Mouse (Mus musculus) testis, postnatal 10 days (tissue): ENCODE measurements at regions not wholly inside any gene's neighbourhood (a gene's known extent, or its start where the extent isn't known, plus 50 kb on each side); places are given as distances from the start of the nearest gene placed in this dataset.

Experiments
- DNase-seq: peaks from one replicate; pipeline ENCODE4 v3.0.0; 2021; ENCODE audit warnings: low spot score

DNA sequence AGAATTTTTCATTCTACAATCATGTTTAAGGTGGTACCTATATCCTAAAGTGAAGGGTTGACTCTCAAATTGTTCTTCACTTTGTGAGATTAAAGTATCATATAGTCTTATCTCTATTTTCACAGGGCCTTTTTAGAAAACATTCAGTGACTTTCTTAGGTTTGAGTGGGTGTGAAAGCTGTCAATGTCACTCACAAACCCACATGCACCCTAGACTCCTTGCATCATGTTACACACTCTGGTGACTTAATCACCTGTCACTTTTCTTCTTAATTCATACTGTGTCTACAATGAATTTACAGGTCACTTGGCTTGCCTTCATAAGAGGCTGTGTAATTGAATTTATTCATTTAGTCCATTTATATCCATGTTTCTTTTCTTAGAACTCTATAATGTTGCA, 1026.8 kb upstream of the Alcam start:
- DNase-seq: no peak

DNA sequence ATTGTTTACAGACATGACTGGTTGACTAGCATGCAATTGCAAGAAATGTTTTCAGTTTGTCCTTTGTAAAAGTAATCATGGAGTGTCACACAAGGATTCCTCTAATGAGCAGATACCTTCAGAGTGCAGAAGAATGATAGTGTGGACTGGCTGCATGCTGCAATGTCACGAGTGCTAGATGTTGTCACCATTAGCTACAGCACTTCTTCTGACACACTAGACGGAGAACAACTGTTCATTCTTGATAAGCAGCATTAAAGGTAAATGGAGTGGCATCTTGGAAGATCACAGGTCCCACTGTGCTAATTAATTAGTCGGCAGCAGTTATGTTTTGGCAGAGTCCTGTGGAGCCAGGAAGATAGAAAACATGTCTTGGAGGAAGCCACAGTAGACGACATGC, 985.6 kb upstream of the Alcam start:
- no peak for DNase-seq

DNA sequence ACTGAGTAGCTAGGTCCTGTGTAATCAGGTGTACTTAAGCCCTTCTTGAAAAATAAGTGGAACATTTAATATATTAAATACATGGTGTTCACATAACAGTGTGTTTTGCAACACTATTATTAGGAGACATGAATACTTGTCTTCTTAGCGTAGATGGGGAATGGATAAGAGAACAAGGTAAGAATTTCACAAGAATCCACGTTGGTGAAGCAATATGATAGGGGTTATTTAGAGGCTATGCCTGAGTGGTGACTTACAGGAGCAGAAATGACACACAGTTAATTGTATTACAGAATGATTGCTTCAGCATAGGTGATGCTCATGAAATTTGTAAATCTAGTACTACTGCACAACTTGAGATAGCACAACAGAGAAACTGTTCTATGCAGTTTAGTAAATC, 964.5 kb upstream of the Alcam start:
- DNase-seq: no peak

DNA sequence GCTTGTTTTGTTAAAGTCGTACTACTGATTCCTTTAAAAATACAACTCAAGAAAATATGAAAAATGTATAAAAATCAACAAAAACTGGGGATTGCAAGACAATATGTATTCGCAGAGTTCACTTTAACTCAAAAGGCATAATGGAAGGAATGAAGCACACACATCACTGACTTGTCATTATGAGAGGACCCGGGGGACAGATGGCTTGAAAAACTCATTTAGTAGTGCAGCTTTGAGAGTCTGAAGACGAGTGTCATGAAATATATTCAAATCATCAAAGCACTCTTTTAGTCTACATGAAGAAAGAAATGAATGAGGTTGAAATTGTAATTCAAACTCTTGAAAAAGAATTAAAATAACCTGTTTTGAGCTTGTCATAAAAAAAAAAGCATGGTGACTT, 931.3 kb upstream of the Alcam start:
- DNase-seq: no peak

DNA sequence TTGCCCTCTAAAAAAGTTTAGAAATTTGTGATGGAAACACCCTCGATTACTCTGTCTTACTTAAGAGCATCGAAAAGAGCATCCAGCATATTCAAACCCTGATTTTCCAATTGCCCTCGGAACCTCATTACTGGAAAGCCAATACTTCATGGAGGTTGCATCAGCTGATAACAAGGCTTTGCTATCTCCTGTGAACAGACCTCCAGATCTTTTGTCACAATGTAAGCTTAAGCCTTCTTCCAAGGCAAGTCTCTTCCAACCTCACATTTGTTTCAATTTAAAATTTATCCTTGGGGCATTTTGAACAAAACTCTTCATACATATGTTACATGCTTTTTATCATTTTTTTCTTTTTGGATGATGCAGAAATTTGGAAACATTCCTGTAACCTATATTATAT, 888.3 kb upstream of the Alcam start:
- DNase-seq: no peak

DNA sequence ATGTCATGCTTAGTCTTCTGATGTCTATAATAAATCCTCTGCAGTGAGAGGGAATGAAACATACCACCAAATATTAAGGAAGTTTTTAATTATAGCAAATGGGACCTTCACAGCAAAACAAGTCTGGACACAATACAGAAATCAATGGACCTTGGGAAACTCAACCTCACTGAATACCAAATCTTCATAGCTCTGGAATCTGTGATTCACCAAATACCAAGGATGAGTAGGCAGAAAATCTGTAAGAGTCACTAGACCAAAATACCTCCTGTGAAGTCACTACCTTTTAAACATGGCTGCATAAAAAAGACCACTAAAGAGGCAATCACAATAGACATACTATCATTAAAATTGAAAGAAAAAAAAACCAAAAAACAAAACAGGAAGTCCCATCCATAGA, 872.5 kb upstream of the Alcam start:
- no peak for DNase-seq

DNA sequence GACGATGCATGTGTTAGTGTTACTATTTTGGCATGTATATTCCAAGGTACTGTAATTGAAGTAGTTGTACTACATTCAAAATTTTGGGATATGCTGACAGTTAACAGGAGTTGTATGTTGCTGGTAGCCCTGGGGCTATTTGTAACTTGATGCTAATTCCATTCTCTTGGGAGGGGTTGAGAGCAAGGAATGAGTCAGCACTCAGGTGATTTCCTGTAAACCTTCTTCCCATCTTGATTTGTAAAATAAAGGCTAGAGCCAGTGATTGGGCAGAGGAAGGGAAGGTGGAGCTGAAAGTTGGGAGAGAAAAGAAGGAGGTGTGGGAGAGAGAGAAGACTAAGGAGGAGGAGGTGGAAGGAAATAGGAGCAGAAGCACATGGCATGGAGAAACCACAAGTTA, 838.2 kb upstream of the Alcam start:
- no peak for DNase-seq

DNA sequence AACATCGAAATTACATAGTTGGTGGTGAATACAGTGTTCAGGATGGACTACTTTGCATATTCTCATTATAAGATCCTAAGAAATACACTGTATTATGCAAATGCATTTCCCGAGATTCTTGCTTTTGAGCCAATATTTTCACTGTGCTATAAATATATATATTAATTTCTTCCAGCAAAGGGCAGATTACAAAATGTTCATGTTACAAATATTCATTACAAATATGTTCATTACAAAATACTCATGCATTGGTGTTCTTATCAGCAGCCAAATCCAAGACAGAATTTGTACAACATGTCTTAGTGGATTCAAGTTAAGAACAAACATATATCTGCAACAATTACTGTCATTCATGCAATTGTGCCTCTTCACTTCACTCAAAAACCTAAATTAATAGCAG, 828.1 kb upstream of the Alcam start:
- no peak for DNase-seq

DNA sequence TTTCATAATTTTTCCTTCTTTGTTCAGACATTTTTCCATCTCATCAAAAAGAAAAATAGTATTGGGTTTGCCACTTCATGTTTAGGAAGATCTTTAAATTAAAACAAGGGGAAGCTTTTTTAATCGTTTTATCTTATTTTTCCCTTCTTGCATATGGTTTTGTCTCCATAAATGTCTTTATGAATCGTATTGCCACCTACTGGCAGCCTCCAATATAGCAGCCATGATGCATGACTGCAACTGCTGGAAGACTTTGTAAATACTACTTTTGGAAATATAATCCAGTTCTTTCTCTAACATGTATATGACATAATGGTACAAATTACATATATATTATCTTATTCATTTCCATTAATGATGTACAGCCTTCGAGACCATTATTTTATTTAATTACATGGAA, 812.2 kb upstream of the Alcam start:
- DNase-seq: peak; percentile 79

DNA sequence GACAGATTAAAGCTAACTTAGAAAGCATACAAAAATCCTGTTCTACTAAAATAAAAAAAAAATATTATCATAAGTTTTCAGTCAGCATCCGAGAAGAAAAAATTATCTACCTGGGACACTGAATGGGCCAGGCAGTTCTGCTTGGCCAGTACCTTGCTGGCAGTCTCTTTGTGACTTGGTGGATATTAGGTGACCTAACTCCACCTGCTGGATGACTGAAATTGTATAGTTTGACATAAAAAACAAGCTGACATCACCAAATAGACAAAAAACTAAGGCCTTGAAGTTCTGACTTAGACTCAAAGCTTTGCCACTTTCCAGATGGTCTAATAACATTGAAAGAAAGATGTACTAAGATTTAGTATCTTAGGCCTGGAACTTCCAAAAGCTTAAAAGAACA, 791.5 kb upstream of the Alcam start:
- no peak for DNase-seq

DNA sequence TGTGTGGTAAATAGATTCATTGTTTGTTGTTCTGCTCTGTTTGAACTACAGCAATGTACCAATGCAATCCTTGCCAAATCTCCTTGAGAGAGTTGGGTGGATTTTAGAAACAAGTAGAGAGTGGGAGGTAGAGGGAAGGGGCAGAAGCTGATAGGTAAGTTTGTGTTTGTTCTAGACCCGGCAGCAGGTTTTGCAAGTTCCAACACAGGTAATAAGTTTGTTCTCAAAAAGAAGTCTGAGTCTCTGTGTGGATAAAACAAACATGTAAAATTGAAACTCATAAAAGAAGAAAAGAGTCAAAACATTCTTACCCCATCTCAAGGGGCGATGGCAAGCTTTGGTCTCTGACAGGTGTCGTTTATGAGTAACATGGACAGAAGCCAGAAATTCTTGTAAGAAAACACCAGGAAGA, 788.3 kb upstream of the Alcam start:
- no peak for DNase-seq

DNA sequence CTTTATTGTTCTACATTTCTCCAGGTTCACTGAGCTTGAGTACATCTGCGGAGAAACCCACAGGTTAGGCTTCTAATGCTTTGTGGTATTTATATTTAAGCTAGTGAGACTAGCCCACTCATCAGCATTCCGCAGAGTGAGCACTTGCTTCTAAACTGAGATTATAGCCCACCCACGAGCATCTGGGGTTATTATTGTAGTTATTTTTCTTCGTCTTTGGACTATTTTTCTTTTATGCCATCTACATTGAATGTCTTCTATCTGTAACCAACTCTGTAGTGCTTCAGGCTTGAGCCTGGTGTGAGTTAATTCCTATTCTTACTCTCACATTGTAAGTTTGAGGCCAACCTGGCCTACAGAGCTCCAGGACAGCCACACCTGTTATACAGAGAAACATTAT, 765.0 kb upstream of the Alcam start:
- no peak for DNase-seq

DNA sequence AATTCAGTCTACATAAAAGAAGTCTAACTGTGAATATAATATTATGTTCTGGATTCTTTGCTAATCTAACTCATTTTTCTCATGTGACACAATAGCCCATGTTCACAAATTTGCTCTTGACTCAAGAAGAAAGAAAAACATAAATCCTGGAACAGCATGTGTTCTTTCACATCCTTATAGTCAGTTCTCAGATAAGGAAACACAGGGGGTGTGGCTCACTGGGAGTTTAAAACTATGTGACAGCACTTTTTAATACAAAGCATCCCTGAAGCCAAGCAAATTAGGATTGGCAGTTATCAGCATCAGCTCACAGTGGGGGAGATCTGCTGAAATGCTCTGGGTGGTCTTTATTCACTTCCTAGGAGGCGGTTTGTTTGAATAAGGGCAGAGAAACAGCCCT, 747.6 kb upstream of the Alcam start:
- DNase-seq: no peak

DNA sequence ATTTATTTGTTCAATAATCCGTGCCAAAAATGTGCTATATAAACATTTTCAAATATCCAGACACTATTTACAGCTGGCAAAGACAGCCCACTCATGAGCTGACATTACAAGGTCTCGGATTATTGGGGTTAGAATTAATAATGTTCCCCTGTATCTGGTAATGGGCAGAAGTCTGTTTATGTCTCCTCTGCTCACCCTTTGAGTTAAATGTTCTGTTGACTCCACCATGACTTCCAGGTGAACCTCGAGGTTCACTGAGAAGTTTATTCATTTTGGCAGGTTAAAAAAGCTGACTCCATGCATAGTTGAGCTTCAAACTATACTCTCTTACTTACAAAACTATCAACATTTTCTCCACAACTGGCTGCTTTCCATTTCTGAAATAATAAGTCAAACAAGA, 732.6 kb upstream of the Alcam start:
- DNase-seq: no peak

DNA sequence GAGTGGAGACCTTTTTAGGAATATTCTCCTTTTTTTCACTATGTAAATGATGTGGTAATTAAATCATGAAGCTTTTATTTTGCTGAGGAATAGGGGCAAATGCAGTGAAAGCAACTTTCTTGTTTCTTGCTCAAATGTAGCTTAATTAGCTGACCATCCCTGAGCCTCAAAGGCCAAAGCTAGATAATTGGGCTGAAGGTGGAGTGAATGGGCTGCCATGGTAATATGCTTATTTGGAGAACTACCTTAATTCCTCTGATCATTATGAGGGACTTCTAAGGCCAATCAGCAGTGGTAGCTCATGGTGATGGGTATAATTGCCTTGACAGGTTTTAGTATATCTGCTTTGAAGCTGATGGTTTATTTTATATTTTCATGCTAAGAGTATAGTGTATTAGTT, 702.5 kb upstream of the Alcam start:
- no peak for DNase-seq

DNA sequence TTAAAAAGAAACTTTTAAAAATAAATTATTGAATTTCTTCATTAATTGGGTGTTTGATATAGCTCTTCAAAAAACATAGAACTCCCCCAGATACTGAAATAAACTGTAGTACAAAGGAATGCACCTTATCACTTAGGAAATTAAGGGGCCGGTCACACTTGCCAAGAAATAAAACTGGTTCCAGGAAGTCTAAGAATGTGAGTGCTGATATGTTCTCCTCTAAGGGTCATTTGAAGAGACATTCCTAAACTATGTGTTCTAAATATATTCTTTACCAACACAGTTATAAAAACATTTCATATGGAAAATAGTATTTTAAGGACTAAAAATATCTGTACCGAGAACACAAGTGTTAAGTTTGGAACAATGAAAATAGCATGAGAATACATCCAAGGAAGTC, 676.8 kb upstream of the Alcam start:
- no peak for DNase-seq

DNA sequence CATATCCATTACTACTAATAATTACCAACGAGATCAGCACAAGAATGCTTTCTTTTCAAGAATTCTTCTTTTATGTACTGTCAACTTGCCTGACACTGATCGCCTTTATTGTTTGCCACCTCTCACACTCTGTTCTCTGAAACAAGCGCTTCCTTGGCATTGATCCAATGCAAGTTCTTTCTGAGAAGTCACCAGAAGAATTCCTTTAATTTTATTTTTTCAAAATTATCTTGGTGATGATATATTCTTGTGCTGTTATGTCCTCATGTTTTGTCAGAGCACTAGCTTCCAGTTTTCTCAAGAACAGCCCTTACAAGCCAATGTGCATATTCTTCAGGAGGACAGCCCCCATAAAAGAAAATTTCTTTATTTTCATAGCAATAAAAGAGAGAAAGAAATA, 654.9 kb upstream of the Alcam start:
- DNase-seq: no peak

DNA sequence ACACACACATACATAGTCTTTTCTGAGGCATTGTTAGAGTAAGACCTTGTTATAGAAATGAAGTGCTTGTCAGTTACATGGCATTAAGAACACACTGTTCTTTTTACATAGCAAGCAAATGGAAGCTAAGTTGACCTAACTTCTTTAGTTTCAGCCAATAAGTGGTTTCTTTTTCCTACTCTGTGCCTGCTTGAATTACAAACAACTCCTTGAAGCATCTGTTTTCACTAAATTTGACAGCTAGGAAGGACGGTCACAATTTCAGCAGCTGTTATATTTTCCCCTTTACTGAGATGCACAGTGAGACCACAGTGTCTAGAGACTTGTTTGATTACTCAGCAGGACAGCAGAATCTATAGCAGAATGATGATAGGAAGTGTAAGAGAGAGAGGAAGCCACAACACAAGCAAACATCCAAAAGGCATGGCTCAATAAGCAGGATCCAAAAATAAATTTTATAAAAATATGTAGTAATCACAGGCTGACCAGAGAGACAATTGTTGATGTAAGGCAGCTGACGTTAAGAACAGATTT, 641.6 kb upstream of the Alcam start:
- DNase-seq: no peak

DNA sequence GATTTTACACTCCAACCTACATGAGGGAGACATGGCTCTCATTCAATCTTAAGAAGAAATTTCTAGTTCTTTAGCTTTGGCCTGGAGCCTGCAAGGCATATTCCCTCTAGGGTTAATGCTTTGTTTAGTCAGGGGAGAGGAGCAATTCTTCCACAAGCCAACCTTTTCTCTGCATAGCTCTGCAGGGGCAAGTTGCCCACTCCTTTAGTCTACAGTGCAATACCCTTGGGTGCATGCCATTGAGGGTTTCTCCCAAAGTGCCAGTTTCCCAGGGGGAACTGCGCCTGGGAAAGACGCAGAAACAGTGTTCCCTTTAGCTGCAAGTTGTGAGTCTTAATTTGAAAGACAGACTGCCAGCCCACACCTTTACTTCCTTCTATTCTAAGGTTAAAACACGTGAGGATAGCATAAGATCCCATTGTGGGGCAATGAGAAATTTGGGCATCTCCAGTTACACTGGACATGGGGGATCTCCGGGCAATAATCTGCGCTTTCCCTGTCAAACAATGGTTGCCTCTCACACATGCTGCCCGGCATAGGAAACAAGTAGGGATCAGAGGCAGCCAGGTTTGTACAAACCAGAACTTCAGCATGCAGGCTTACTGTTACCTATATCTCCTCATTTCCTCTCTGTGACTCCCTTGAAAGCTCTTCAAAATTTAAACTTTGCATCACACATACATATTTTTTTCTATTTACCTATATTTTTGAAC, 620.1 kb upstream of the Alcam start:
- no peak for DNase-seq

DNA sequence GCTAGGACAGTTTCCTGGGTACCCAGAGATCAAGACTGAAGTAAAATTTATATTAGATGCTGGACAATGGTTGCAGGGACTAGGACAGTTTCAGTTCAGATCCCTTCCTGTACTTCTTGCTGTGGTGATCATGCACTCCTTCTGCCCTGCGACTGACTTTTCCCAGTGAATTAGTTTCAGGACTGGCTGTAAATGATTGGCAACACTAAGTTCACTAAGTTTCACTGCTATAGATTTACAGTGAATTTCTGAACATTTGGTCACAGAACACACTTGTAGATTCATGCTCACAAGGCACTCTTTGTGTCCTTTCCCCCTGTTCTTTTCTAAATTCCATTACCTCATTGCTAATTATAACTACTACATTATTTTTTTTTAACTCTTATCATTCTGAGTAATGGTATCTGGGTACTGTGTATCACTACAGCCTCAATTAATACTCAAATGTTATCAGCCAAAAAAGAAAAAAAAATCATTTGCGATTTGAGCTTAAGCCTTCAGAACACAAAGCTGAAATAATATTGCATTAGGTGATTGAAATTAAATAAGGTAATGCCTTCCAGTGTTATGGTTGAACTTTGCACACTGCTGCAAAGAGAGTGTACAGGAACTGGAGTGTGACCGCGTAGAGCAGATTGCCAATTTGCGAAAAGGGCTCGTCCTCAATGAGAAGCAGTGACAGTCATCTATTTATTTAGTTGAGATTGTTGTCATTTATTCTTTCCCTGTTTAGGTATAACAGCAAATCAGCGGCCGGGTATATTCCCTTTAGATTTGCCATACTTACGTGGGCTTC, 618.2 kb upstream of the Alcam start:
- no peak for DNase-seq

DNA sequence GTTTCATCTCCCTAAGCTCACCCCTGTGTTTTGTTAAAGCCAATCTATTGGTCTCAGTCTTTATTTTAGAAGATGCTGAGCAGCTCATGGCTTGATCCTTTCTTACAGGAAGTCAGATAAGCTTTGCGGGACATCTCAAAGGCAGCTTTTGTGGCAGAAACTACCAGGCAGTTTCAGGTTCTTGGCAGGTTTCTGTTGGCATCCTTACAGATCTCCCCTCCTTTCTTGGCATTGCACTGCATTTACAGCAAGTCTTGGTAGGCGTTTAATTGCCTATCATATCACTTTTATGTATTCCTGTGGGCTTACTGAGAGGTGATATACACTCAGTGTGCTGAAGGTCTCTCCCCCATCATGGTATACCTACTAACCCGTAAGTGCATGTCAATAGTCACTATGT, 610.3 kb upstream of the Alcam start:
- DNase-seq: no peak

DNA sequence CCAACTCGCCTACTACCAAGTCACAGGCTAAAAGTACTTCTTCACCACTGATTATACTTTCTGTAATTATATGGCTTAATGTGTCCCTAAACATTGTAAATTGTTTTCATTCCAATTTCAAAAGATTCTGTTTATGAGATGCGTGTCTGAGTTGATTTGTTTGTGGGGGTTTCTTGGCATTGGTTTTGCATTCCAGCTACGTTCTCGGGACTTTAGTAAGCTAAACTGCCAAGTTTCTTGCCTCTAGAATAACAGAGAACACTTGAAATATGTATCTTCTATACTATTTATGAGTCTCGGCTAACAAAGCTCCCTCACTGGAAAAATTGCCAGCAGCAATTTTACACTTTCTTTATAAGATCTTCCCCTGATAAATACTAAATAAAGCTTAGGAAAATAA, 609.2 kb upstream of the Alcam start:
- DNase-seq: no peak

DNA sequence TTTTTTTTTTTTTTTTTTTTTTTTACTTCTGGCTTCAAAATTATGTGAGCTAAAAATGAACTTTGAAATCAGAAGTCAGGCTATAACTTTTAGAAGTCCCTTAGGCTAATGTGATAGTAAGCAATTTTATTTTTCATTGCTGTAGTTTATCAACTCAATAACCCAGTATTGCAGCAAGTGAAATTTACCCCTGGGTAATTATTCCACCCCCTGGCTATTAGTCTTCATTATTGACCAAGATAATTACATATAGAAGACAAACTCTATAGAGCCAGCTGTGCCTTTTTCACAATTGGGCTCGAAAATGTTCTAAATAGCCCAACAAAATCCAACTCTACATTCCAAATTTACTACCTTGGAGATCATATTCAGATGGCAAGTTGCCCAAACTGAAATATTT, 572.2 kb upstream of the Alcam start:
- no peak for DNase-seq

DNA sequence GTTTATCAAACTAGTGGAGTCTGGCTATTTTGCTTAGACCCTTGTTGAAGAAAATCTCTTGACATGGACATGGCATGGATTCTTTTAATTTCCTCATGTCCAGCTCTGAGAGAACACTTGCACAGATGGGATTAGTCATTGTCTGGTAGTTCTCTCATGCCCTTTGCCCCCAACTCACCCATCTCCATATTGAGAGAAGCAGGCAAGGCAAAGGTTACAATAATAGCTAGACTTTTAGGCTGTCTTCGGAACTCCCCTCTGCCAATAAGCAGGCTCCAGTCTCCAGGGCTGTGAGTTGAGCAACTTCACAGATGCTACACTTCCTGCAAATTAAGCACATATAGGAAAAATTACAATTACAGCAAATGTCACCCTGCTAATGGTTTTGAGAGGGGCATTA, 558.0 kb upstream of the Alcam start:
- DNase-seq: no peak
